Mouse (Mus musculus): ENCODE measurements around the gene Atp5j2.

Gene Atp5j2

DNA sequence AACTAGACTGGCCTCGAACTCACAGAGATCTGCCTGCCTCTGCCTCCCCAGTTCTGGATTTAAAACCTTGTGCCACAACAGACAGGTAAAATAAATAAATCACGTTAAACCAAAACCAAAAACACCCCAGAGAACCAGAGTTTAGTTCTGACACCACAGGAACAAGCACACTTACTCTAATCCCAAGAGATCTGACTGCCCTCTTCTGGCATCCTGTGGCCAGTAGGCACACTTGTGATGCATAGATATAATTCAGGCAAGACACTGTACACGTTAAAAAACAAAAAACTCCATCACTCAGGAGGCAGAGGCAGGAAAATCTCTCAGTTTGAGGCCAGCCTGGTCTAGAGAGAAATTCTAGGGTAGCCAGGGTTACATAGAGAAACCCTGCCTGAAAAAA, 10.6 kb upstream of the Atp5j2 start:
- no peak for DNase-seq (ENCODE audit: inconsistent age in 2 of 2, low spot score in 1 of 2)

GRCm38 (mm10) chr5:145201321-145201991, 9.6 kb upstream of the Atp5j2 start, which contains the start of gene Zkscan14:
Gene Zkscan14, minus strand, starts transcription at chr5:145201868.
- peak; percentile 79 to 90 for DNase-seq (ENCODE audit: inconsistent age in 2 of 2, low spot score in 1 of 2)

DNA sequence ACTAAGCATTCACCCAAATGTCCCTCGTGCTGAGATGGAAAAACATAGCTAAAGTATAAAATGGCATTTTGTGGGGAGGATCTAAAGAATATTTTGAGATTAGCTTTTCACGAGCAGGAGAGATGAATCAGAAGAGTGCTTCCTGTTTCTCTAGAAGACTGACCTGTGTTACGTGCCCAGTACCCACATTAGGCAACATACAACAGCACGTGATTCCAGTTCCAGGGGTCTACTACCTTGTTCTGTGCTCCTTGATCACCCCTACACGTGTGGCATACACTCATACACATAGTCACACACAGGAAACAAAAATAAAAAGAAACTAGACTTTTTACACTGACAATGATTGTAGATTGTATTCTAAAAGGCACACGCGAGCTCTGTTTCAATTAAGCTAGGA, 8.5 kb upstream of the Atp5j2 start:
- no peak for DNase-seq (ENCODE audit: inconsistent age in 2 of 2, low spot score in 1 of 2)

DNA sequence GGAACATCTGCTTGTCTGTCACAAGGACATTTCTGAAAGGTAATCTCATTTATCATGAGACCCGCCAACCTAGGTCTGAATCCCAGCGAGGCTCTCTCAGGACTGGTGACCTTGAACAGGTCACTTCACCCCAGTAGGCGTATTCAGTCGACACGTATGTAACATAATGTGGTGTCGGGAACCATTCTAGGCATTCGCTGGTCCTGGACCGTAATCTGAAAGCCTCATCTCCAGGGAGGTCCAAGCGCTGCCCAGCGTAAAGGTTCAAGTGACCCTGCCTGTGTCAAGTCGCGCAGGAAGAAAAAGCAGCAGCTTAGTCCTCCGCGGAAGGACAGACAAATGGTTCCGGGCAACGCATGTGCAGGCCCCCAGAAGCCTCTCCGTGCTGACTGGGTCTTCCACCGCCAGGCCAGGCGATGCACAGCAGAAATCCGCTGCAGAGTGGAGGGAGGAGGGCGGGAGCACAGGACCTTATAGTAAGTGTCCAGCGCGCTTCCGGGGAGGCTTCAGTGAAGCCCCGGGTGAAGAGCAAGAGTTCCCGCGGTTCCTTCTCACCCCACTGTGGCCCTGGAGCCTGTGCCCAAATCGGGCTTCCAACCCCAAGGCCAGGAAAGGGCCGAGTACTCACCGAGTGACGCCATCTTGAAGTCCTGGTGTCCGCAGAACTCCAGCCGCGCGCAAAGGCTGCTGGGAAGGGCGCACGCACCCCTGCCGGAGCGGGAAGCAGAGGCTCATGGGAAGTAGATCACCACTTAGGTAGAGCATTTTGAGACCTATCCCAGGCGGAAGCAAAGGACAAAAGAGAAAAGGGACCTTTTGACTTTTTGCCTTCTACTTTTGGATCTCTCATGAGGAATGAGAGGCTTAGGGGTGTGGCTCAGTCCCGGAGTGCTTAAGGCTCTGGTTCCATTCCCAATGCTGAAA, 725 bp downstream of the Atp5j2 start:
- DNase-seq (ENCODE audit: inconsistent age in 2 of 2, low spot score in 1 of 2) = peak; percentile 92 to 97

DNA sequence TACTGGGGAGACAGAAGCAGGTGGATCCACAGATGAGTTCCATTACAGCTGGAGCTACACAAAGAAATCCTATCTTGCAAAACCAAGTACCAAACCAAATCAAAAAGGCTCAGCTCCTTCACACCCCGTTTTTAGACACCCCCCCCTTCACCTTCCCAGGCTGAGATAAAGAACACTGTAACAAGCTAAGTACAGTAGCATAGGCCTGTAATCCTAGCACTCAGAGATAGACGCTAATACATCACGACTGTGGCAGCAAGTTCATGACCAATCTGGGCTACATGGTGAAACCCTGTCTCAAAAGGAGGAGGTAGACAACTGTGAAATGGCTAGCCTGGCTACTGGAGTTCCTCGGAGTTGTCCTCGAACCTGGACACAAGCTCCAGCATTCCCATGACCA, 1.5 kb downstream of the Atp5j2 start:
- peak in 1 of 2 experiments; percentile 52 for DNase-seq (ENCODE audit: inconsistent age in 2 of 2, low spot score in 1 of 2)

- DNase-seq (ENCODE audit: inconsistent age in 2 of 2, low spot score in 1 of 2) = no peak
Observed at GRCm38 (mm10) chr5:145189416-145189815, 2.4 kb downstream of the Atp5j2 start.

DNA sequence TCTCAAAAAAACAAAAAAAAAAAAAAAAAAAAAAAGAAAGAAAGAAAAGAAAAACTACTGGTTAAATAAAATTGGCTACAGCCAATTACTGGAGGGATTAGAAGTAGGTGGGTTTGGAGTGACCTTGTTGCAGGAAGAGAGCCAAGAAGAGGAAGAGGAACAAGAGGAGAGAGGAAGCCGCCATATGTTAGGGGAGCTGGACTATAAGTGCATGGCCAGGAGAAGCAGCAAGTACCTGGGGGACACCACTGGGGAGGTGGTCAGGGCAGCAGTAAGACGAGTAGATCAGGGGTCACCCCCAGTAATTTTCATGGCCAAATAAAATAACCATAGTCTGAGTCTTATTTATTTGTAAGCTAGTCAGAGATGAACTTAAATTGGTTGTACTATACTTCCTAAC, 6.6 kb downstream of the Atp5j2 start:
- no peak for DNase-seq (ENCODE audit: inconsistent age in 2 of 2, low spot score in 1 of 2)

DNA sequence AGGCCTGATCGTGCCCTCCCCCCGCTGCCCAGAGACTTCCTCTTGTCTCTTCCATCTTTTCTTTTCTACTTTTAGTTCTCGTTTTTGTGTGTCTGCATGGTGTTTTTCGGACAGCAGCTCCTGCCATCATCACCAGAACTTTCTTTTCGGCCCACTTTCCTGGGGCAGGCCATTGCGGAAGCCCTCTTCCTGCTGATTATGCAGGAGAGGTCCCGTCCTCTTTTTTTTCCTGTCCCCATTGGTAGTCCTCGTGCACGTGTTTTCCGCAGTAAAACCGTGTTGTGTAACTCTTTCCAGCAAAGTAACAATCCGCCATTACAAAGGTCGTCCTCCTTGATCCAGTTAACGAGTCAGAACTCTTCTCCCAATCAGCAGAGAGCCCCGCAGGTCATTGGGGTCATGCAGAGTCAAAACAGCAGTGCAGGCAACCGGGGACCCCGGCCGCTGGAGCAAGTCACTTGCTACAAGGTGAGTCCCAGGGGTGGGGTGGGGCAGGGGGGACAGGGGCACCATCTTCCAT, 13.3 kb downstream of the Atp5j2 start:
- DNase-seq (ENCODE audit: inconsistent age in 2 of 2, low spot score in 1 of 2) = no peak

- DNase-seq (ENCODE audit: inconsistent age in 2 of 2, low spot score in 1 of 2) = no peak
Observed at GRCm38 (mm10) chr5:145167306-145167661, 24.6 kb downstream of the Atp5j2 start.

DNA sequence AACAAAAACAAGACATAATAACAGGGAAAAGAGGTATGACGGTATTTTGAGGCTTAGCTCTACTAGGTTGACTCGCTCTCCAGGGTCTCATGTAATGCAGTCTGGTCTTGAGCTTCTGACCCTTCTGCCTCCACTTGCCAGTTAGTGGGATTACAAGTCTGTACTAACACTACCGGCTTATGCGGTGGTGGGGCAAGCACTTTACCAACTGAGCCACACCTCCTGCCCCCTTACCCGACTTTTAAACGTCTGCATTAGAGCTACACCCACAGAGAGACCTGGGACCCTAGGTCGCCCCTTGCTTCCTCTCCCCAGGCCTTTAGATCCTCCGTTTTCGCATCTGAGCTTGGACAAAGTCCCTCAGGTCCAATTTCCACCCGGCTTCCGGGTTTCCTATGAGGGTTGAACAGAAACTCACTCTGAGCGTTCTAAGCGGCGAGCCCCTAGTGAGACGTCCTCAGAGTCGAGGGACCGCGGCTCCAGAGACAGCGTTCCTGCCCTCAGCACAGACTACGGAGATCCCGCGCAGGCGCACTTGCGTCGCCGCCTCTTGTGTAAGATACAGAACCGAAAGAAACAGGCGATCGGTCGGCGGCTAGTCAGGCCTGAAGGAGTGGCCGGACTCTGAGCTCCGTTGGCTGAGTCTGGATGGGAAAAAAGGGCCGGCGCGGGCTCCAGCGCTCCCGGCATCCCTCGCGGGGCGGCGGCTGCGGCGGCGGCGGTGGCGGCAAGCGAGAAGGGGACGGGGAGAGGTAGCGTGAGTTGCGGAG, 25.1 kb downstream of the Atp5j2 start, which contains the start of the genes Ptcd1 and Cpsf4:
TSS of gene Ptcd1 (minus strand) at position 573 of the 770 bp plus-strand sequence.
TSS of gene Cpsf4 (plus strand) at position 678 of the 770 bp plus-strand sequence.
- peak; percentile 98 to 99 for DNase-seq (ENCODE audit: inconsistent age in 2 of 2, low spot score in 1 of 2)

DNA sequence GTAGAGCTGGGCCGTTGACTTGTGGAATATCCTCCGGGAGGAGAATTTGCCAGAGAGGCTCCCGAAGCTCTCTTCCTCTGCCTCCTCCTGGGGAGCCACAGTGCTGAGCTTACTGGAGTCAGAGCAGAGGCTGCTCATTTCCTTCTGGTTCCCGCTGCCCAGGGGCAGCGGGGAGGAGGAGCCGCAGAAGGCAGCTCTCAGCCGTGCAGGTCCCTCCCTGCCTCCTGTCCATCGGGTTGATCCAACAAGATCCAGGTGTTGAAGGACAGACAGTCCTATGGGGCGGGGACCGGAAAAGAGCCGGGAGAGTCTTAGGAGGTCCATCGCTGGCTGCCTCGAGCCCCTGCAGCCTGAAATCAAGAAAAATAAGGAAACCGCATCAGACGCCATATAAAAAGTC, 26.7 kb downstream of the Atp5j2 start:
- DNase-seq (ENCODE audit: inconsistent age in 2 of 2, low spot score in 1 of 2) = no peak

- peak in 1 of 2 experiments; percentile 53 for DNase-seq (ENCODE audit: inconsistent age in 2 of 2, low spot score in 1 of 2)
Observed at GRCm38 (mm10) chr5:145164710-145165109, 27.2 kb downstream of the Atp5j2 start.

GRCm38 (mm10) chr5:145161361-145161760, 30.5 kb downstream of the Atp5j2 start:
- DNase-seq (ENCODE audit: inconsistent age in 2 of 2, low spot score in 1 of 2) = no peak

DNA sequence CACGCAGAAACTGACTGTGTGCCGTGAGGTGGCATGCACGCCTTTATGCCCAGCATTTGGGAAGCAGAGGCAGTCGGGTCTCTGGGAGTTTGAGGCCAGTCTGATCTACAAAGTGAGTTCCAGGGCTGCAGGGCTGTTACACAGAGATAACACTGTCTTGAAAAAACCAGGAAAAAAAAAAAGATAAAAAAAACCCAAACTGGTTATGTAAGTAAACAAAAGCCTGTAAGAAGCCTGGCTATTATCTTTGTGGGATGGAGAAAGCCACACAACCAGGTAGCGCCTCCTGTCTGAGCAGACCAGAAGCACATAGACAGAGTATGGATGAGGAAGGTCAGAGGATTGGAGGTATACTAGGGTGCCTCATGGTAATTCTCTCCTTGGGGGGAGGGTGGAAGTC, 39.2 kb downstream of the Atp5j2 start:
- no peak for DNase-seq (ENCODE audit: inconsistent age in 2 of 2, low spot score in 1 of 2)

- DNase-seq (ENCODE audit: inconsistent age in 2 of 2, low spot score in 1 of 2) = no peak
Observed at GRCm38 (mm10) chr5:145149294-145149693, 42.6 kb downstream of the Atp5j2 start.

DNA sequence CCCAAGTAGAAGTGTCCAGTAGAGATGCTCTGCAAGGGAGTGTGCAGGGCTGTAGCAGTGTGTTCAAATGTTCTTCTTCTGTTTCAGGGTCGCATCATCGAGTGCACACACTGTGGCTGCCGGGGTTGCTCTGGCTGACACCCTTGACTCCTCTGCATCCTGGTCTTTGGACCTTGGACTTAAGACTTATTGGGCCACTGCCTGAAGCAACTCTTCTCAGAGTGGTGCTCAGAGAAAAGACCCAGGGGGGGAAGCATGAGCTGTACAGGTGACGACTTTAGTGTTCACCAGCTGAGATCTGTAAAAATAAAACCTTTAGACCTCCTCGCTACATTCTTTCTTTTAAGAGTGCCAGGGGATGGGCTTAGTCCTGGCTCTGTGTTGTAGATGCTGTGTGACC, 44.1 kb downstream of the Atp5j2 start:
- DNase-seq (ENCODE audit: inconsistent age in 2 of 2, low spot score in 1 of 2) = no peak

- peak in 1 of 2 experiments; percentile 44 for DNase-seq (ENCODE audit: inconsistent age in 2 of 2, low spot score in 1 of 2)
Observed at GRCm38 (mm10) chr5:145140611-145141010, 51.3 kb downstream of the Atp5j2 start.

- peak; percentile 96 to 99 for DNase-seq (ENCODE audit: inconsistent age in 2 of 2, low spot score in 1 of 2)
Observed at GRCm38 (mm10) chr5:145139571-145140519, 52.0 kb downstream of the Atp5j2 start, which contains the start of the genes Pdap1 and Bud31. Gene Pdap1, minus strand, starts transcription at chr5:145140238. Gene Bud31, plus strand, starts transcription at chr5:145140362.

DNA sequence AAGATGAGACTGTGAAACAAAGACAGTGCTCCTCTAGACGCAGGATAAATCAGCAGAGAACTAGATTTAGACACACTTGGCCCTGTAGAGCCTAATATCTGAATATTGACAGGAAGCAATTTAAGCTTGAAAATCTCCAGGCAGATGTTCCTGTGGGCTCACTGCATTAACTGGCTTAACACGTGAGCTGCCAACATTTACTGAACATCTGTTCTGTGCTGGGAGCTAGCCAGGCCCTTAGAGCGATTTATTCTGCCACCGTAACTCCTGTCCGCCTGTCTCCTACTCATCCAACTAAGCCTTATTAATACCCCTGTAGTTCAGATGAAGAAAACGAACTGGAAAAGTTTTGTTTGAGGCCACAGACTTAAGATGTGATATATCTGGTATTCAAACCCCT, 53.0 kb downstream of the Atp5j2 start:
- DNase-seq (ENCODE audit: inconsistent age in 2 of 2, low spot score in 1 of 2) = peak in 1 of 2 experiments; percentile 55

All from adrenal gland, adult (tissue).